Mouse (Mus musculus): ENCODE measurements at regions not wholly inside any gene's neighbourhood (a gene's known extent, or its start where the extent isn't known, plus 50 kb on each side); places are given as distances from the start of the nearest gene placed in this dataset.

GRCm38 (mm10) chr12:16034691-16035515 is 218.2 kb upstream of the Trib2 start:
- no peak for DNase-seq (ENCODE audit: extremely low spot score, low read depth, low spot score)

GRCm38 (mm10) chr12:16026654-16027053 is 209.9 kb upstream of the Trib2 start:
- DNase-seq (ENCODE audit: extremely low spot score, low read depth, low spot score): no peak

GRCm38 (mm10) chr12:16023273-16023672 is 206.6 kb upstream of the Trib2 start:
- no peak for DNase-seq (ENCODE audit: extremely low spot score, low read depth, low spot score)

- DNase-seq (ENCODE audit: extremely low spot score, low read depth, low spot score): no peak
These were observed 204.6 kb upstream of the Trib2 start for GRCm38 (mm10) chr12:16021202-16021821.

- DNase-seq (ENCODE audit: extremely low spot score, low read depth, low spot score): no peak
These were observed 201.5 kb upstream of the Trib2 start for GRCm38 (mm10) chr12:16018237-16018636.

GRCm38 (mm10) chr12:16016621-16017020 is 199.9 kb upstream of the Trib2 start:
- no peak for DNase-seq (ENCODE audit: extremely low spot score, low read depth, low spot score)

- no peak for DNase-seq (ENCODE audit: extremely low spot score, low read depth, low spot score)
These were observed 198.9 kb upstream of the Trib2 start for GRCm38 (mm10) chr12:16015596-16015995.

- DNase-seq (ENCODE audit: extremely low spot score, low read depth, low spot score): no peak
These were observed 198.0 kb upstream of the Trib2 start for GRCm38 (mm10) chr12:16014679-16015078.

- DNase-seq (ENCODE audit: extremely low spot score, low read depth, low spot score): no peak
These were observed 197.3 kb upstream of the Trib2 start for GRCm38 (mm10) chr12:16013861-16014630.

- DNase-seq (ENCODE audit: extremely low spot score, low read depth, low spot score): no peak
These were observed 196.6 kb upstream of the Trib2 start for GRCm38 (mm10) chr12:16013354-16013753.

- no peak for DNase-seq (ENCODE audit: extremely low spot score, low read depth, low spot score)
These were observed 195.4 kb upstream of the Trib2 start for GRCm38 (mm10) chr12:16012081-16012480.

GRCm38 (mm10) chr12:16009822-16010620 is 193.3 kb upstream of the Trib2 start:
- no peak for DNase-seq (ENCODE audit: extremely low spot score, low read depth, low spot score)

- no peak for DNase-seq (ENCODE audit: extremely low spot score, low read depth, low spot score)
These were observed 192.2 kb upstream of the Trib2 start for GRCm38 (mm10) chr12:16008763-16009515.

- DNase-seq (ENCODE audit: extremely low spot score, low read depth, low spot score): no peak
These were observed 191.5 kb upstream of the Trib2 start for GRCm38 (mm10) chr12:16008261-16008660.

- DNase-seq (ENCODE audit: extremely low spot score, low read depth, low spot score): no peak
These were observed 190.0 kb upstream of the Trib2 start for GRCm38 (mm10) chr12:16006688-16007087.

GRCm38 (mm10) chr12:16006286-16006685 is 189.6 kb upstream of the Trib2 start:
- no peak for DNase-seq (ENCODE audit: extremely low spot score, low read depth, low spot score)

- no peak for DNase-seq (ENCODE audit: extremely low spot score, low read depth, low spot score)
These were observed 185.1 kb upstream of the Trib2 start for GRCm38 (mm10) chr12:16001811-16002210.

- no peak for DNase-seq (ENCODE audit: extremely low spot score, low read depth, low spot score)
These were observed 184.5 kb upstream of the Trib2 start for GRCm38 (mm10) chr12:16001225-16001624.

- DNase-seq (ENCODE audit: extremely low spot score, low read depth, low spot score): no peak
These were observed 181.6 kb upstream of the Trib2 start for GRCm38 (mm10) chr12:15998331-15998730.

- no peak for DNase-seq (ENCODE audit: extremely low spot score, low read depth, low spot score)
These were observed 177.1 kb upstream of the Trib2 start for GRCm38 (mm10) chr12:15993866-15994265.

All from hindlimb bud, embryonic 11.5 days (tissue).